Mouse (Mus musculus) kidney, postnatal 14 days (tissue): ENCODE data around the gene Sgsm3.

ENCODE experiments used
- DNase-seq: peaks from one replicate; pipeline ENCODE4 v3.0.0; 2022; ENCODE audit warnings: mixed read lengths

Gene Sgsm3

GRCm38 (mm10) chr15:80983264-80983663 lies 5.7 kb downstream of the Sgsm3 start:
- DNase-seq = no peak

- DNase-seq = no peak
Measured at GRCm38 (mm10) chr15:80988331-80988730, 10.8 kb downstream of the Sgsm3 start.

DNA sequence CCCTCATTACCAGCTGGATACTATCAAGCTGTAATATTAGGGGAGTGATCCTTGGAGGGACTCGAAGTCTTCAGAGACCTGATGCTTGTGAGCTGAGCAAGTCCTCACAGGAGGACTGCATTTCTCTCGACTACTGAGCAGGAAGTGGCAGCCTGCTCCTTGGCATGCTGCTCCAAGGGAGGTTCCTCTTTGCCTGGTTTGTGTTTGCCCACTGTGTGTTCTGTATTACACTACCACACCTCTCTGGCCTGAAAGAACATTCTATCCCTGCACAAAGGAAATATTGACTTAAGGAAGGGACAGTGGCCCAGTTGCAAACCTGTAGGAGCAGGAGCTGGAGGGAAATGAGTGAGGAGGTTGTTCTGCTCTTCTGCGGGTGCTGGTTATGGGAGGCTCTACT lies 12.1 kb downstream of the Sgsm3 start:
- DNase-seq = no peak

DNA sequence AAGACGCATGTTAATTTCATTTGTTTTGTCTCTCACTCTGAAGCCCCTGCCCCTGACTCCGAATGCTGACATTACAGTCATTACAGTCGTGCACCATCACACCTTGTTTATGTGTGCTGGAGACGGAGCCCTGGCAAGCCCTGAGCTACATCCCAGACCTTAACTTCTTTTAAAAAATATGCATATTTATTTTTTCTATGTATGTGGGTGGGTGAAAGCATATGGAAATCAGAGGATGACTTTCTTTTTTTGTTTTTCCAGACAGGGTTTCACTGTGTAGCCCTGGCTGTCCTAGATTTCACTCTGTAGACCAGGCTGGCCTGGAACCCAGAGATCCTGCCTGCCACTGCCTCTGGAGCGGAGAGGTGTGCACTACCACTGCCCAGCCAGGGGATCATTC lies 17.4 kb downstream of the Sgsm3 start:
- DNase-seq = no peak

- DNase-seq = no peak
Measured at GRCm38 (mm10) chr15:80996090-80996835, 18.7 kb downstream of the Sgsm3 start.

GRCm38 (mm10) chr15:80997077-80997476 lies 19.5 kb downstream of the Sgsm3 start:
- no peak for DNase-seq

DNA sequence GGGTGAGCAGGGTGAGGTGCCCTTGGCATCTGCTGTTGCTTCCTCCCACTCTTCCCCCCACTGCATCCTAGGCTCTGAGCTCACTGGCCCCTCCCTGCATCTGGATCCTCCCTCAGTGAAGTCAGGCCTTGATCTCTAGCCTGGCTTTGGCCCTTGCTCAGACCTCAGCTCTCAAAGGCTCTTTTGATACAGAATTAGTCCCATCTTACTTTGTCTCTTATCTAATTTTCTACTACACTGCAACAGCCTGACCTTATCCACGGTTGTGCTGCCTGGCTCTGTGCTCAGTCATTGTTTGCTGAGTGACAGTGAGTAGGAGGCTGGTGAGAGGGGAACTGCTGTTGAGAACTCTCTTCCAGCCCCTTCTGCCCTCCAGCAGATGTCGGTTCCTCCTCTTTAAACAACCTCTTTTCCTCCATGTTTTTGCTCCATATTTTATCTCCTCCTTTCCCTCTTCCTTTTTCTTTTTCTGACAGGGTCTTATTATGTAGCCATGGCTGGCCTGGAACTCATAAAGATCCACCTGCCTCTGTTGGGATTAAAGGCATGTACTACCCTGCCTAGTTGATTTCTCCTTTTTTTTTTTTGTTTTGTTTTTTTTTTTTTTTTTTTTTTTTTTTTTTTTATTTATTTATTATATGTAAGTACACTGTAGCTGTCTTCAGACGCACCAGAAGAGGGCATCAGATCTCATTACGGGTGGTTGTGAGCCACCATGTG lies 23.0 kb downstream of the Sgsm3 start:
- no peak for DNase-seq

DNA sequence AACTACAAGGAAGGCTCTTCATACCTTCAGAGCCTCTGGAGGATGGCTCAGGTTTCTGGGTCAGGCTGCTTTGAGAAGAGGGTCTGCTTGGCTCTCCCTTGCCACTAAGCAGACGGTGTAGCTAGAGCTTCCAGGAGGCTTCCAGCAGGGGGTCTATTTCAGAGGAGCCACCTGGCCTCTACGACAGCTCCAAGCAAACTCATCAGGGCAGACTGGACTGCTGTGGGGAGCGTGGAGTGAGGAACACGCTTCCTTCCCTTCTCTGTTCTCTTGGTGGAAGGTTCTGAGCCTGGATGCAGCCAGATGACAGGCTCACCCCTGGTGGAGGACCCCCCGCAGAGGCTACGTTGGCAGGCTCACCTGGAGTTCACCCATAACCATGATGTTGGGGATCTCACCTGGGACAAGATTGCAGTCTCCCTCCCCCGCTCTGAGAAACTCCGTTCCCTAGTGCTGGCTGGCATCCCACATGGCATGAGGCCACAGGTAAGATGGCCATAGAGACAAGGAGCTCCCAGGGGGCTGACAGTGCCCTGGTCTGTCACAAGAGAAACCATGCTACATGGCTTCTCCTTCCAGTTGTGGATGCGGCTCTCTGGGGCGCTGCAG lies 28.7 kb downstream of the Sgsm3 start:
- DNase-seq = no peak

DNA sequence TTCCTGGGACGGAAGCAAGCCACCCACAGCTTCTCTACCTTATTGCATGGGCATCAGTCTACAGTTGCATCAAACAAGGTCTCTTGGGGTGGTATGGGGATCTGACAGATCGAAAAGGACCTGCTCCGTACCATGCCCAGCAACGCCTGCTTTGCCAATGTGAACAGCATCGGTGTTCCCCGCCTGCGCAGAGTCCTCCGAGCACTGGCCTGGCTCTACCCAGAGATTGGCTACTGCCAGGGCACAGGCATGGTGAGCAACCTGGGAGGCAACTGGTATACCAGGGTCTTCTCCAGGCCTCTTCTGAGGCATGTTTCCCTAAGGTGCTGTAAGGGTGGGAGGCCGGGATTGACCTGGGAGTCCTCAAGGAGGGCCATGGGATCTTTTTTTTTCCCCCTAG lies 29.8 kb downstream of the Sgsm3 start:
- no peak for DNase-seq

DNA sequence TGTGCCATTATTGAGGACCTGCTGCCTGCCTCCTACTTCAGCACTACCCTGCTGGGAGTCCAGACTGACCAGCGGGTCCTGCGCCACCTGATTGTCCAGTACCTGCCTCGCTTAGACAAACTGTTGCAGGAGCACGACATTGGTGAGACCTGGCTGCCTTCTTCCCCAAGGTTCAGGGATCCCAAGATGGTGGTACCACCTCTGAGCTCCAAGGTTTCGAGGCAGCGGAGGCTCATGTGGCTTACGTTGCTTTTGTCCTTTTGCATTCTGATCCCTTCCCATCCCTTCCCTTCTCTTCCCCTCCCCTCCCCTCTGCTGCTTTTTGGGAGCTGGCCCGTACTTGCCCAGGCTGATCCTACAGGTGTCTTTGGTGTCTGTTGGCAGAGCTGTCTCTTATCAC lies 30.3 kb downstream of the Sgsm3 start:
- no peak for DNase-seq

GRCm38 (mm10) chr15:81008689-81009123 lies 31.1 kb downstream of the Sgsm3 start:
- DNase-seq = peak; percentile 49

DNA sequence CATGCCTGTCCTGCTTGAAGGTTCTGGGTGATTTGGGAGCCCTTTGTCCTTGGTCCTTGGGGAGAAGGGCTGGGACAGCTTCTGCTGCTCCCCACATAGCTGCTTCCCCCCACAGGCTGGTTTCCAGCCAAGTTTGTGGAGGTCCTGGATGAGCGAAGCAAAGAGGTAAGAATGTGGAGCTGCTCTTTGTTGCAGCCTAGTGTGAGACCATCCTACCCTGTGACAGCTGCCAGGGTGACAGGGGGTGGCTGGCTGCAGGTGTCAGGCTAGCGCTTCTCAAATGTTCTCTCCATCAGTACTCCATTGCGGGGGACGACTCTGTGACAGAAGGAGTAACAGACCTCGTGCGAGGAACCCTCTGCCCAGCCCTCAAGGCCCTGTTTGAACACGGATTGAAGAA lies 32.5 kb downstream of the Sgsm3 start:
- no peak for DNase-seq

GRCm38 (mm10) chr15:81011523-81011922 lies 34.0 kb downstream of the Sgsm3 start:
- no peak for DNase-seq

- DNase-seq = no peak
Measured at GRCm38 (mm10) chr15:81012359-81012758, 34.8 kb downstream of the Sgsm3 start.

DNA sequence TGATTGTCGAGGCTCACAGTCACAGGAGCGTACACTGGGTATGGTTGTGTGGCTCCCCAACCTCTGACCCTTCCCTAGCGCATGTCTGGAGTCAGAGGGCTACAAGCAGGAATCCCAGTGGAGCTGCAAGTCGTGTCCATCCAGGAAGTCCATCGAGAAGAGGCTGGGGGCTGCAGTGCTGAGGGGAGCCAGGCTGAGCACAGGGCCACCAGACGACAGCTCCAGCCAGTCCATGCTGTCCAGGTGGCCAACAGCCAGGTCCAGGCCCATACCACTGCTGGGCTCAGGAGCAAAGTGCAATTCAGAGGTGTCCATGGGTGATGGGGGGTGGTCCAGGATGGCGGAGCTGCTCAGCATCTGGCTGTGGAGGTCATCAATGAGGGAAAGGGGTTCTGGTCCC lies 35.6 kb downstream of the Sgsm3 start:
- no peak for DNase-seq

GRCm38 (mm10) chr15:81015068-81015744 lies 37.6 kb downstream of the Sgsm3 start:
- no peak for DNase-seq

- no peak for DNase-seq
Measured at GRCm38 (mm10) chr15:81016488-81016887, 38.9 kb downstream of the Sgsm3 start.

DNA sequence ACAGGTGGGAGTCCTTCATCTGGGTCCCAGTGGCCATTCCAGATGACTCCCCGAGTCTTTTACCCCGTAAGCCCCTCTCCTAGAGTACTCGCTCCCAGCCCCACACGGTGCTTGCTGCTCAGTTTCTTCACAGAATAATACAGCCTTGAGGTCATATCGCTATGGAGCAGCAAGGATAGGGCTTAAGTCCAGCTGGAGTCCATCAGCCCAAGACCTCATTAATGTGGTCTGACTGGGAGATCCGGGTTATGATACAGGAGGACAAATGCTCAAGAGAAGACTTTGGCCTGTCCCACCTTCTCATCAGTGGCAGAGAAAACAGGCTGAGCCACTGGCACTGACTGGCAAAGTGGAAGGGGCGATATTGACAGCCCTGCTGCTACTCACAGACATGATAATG lies 39.7 kb downstream of the Sgsm3 start:
- DNase-seq = peak; percentile 47

DNA sequence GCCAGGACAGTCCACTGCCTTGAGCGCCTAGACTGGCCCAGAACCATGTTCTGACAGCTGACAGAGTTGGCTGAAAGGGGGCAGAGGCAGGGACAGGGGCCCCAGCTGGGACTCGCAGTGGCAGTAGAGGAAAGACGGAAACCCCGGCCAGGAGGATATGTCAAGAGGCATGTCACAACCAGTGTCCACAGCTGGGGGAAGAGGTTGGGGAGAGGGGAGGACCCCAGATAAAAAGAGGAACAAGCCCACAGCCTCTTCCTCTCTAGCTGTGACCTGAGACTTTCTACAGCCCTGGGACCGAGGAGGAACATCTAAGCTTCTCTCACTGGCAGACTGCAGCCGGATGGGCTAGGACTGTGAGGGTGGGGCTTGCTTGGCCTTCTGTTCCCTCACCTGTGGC lies 43.8 kb downstream of the Sgsm3 start:
- no peak for DNase-seq

GRCm38 (mm10) chr15:81022437-81022836 lies 44.9 kb downstream of the Sgsm3 start:
- no peak for DNase-seq

DNA sequence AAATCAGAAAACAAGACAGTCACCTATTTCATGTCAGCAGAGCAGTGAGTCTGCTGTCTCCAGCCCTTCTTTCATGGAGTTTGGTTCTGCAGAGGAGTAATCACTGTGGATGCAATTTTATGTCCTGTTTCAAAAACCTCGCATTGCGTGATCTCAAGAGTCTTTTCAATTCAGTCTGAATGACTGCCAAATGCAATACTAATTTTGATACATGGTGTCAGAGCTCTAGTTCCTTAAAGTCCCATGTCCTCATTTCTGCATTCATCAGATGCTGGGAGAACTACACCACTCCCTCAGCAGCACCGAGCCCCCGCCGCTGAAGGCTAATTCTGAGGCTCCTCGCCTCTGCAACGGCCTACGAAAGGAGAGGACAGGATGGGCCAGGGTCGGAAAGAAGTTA lies 46.3 kb downstream of the Sgsm3 start:
- no peak for DNase-seq

- no peak for DNase-seq
Measured at GRCm38 (mm10) chr15:81026901-81027300, 49.3 kb downstream of the Sgsm3 start.

- DNase-seq = peak; percentile 84
Measured at GRCm38 (mm10) chr15:81027378-81028173, 50.0 kb downstream of the Sgsm3 start.
